Mouse (Mus musculus): Measurements from ENCODE around the gene Kif5a. TPM values are rescaled to one million over a fixed set of nuclear protein-coding genes. Genes with fewer than 3 reads are reported as not detected.

Gene Kif5a
- polyA plus RNA-seq, 1 experiment from 2014 or later, result 120 TPM

Other genes starting within 250 kb of the Kif5a start
- 61.4 and 67.7 TPM in 2 replicates for gene Tsfm, start 232.5 kb downstream of the Kif5a start, polyA plus RNA-seq (2015; fragmentation: Nextera tagmentation; extraction: Ambion mirVana)
- 20.1 TPM in 2 replicates for gene Mettl1, start 221.9 kb downstream of the Kif5a start, polyA plus RNA-seq (2015; fragmentation: Nextera tagmentation; extraction: Ambion mirVana)
- gene Eef1akmt3, start 221.8 kb downstream of the Kif5a start, polyA plus RNA-seq (2015; fragmentation: Nextera tagmentation; extraction: Ambion mirVana), result 0.21 and 0.22 TPM in 2 replicates
- 0.08 and 0.14 TPM in 2 replicates for gene Cyp27b1, start 215.1 kb downstream of the Kif5a start, polyA plus RNA-seq (2015; fragmentation: Nextera tagmentation; extraction: Ambion mirVana)
- 5.6 and 6.3 TPM in 2 replicates for gene March9, start 203.2 kb downstream of the Kif5a start, polyA plus RNA-seq (2015; fragmentation: Nextera tagmentation; extraction: Ambion mirVana)
- gene Cdk4, start 199.8 kb downstream of the Kif5a start, polyA plus RNA-seq (2015; fragmentation: Nextera tagmentation; extraction: Ambion mirVana), result 646 and 776 TPM in 2 replicates
- 105 and 110 TPM in 2 replicates for gene Tspan31, start 193.1 kb downstream of the Kif5a start, polyA plus RNA-seq (2015; fragmentation: Nextera tagmentation; extraction: Ambion mirVana)
- 5.1 and 5.3 TPM in 2 replicates for gene Agap2, start 188.1 kb downstream of the Kif5a start, polyA plus RNA-seq (2015; fragmentation: Nextera tagmentation; extraction: Ambion mirVana)
- gene Os9, start 142.2 kb downstream of the Kif5a start, polyA plus RNA-seq (2015; fragmentation: Nextera tagmentation; extraction: Ambion mirVana), result 132 and 138 TPM in 2 replicates
- 60.7 and 71.7 TPM in 2 replicates for gene B4galnt1, start 98.1 kb downstream of the Kif5a start, polyA plus RNA-seq (2015; fragmentation: Nextera tagmentation; extraction: Ambion mirVana)
- 1.1 and 1.2 TPM in 2 replicates for gene Slc26a10, start 82.7 kb downstream of the Kif5a start, polyA plus RNA-seq (2015; fragmentation: Nextera tagmentation; extraction: Ambion mirVana)
- 19.6 and 20.2 TPM in 2 replicates for gene Arhgef25, start 73.3 kb downstream of the Kif5a start, polyA plus RNA-seq (2015; fragmentation: Nextera tagmentation; extraction: Ambion mirVana)
- gene Dtx3, start 67.6 kb downstream of the Kif5a start, polyA plus RNA-seq (2015; fragmentation: Nextera tagmentation; extraction: Ambion mirVana), result 254 and 255 TPM in 2 replicates
- gene Pip4k2c, start 51.8 kb downstream of the Kif5a start, polyA plus RNA-seq (2015; fragmentation: Nextera tagmentation; extraction: Ambion mirVana), result 16.9 and 18.4 TPM in 2 replicates
- gene Dctn2, start 3.0 kb upstream of the Kif5a start, polyA plus RNA-seq (2015; fragmentation: Nextera tagmentation; extraction: Ambion mirVana), result 332 and 345 TPM in 2 replicates
- gene Mbd6, start 25.7 kb upstream of the Kif5a start, polyA plus RNA-seq (2015; fragmentation: Nextera tagmentation; extraction: Ambion mirVana), result 12.6 and 15.3 TPM in 2 replicates
- 123 and 128 TPM in 2 replicates for gene Mars, start 48.4 kb upstream of the Kif5a start, polyA plus RNA-seq (2015; fragmentation: Nextera tagmentation; extraction: Ambion mirVana)
- 0.46 and 0.75 TPM in 2 replicates for gene Arhgap9, start 58.6 kb upstream of the Kif5a start, polyA plus RNA-seq (2015; fragmentation: Nextera tagmentation; extraction: Ambion mirVana)
- gene Gli1, start 78.6 kb upstream of the Kif5a start, polyA plus RNA-seq (2015; fragmentation: Nextera tagmentation; extraction: Ambion mirVana), result 0.92 and 1.3 TPM in 2 replicates
- gene Inhbe, start 91.1 kb upstream of the Kif5a start, polyA plus RNA-seq (2015; fragmentation: Nextera tagmentation; extraction: Ambion mirVana), result 0.04 TPM in 2 replicates
- 0.15 TPM in 1 of 2 replicates, not detected in the other for gene Inhbc, start 107.1 kb upstream of the Kif5a start, polyA plus RNA-seq (2015; fragmentation: Nextera tagmentation; extraction: Ambion mirVana)
- 35.2 and 35.9 TPM in 2 replicates for gene R3hdm2, start 117.0 kb upstream of the Kif5a start, polyA plus RNA-seq (2015; fragmentation: Nextera tagmentation; extraction: Ambion mirVana)
- gene Stac3, start 238.3 kb upstream of the Kif5a start, polyA plus RNA-seq (2015; fragmentation: Nextera tagmentation; extraction: Ambion mirVana), result 1.3 and 2.1 TPM in 2 replicates